Mouse (Mus musculus) C2C12 (cell line): Measurements from ENCODE around the gene Tnf.

Experiments used
- CTCF ChIP-seq: IDR thresholded peaks from one replicate; pipeline ENCODE4 v1.5.1; 2011; ENCODE audit not compliant: control insufficient read depth, insufficient read depth, insufficient read length
- MYOG ChIP-seq: IDR thresholded peaks from one replicate; pipeline ENCODE4 v1.6.1; 2011; ENCODE audit not compliant: control insufficient read depth, insufficient read length; ENCODE audit errors: extremely low read depth

- TF ChIP-seq CTCF (no peak), MYOG (no peak)
These were observed 48.7 kb upstream of the Tnf start for GRCm38 (mm10) chr17:35250348-35251120.
